Mouse (Mus musculus) adrenal gland, adult 18-20 months (tissue): ENCODE data around the gene Mrpl47. TPM values are rescaled to one million over a fixed set of nuclear protein-coding genes. Genes with fewer than 3 reads are reported as not detected.

Experiments
- total RNA-seq, 2 experiments: library from RNA; stranded (reverse); gene quantifications; 1 replicate in 1 of 2; 2 replicates in 1 of 2; pipeline ENCODE4 v1.2.3; 2021

The Mrpl47 gene
- total RNA-seq, 2 experiments from 2014 or later: 29.6 to 43.1 TPM

Other genes with a start within 250 kb of the Mrpl47 start
- gene Kcnmb3, start 245.4 kb downstream of the Mrpl47 start, total RNA-seq: not detected
- 10 to 100 TPM; 24.9 to 31.9 TPM for gene Zfp639, start 227.3 kb downstream of the Mrpl47 start, total RNA-seq
- gene Mfn1, start 208.1 kb downstream of the Mrpl47 start, total RNA-seq: 10 to 100 TPM; 96.4 to 98.4 TPM
- gene Gnb4, start 121.0 kb downstream of the Mrpl47 start, total RNA-seq: 10 to 100 TPM; 29.8 to 41.2 TPM
- 10 to 100 TPM; 42.9 to 47.1 TPM for gene Actl6a, start 31.3 kb downstream of the Mrpl47 start, total RNA-seq
- gene Ndufb5, start 615 bp downstream of the Mrpl47 start, total RNA-seq: 100 to 1,000 TPM; 359 to 426 TPM
- gene Usp13, start 79.9 kb upstream of the Mrpl47 start, total RNA-seq: 1 to 10 TPM; 3.1 to 4.4 TPM